Mouse (Mus musculus): ENCODE results near the gene Pla2g4d.

- TF ChIP-seq CTCF (IDR thresholded peaks at IDR 0.05; ENCODE audit: insufficient read depth, low read depth, low read length): no peak
- no peak for TF ChIP-seq POLR2A (IDR thresholded peaks at IDR 0.05; ENCODE audit: insufficient read depth, low read depth, low read length)
Observed at GRCm38 (mm10) chr2:120288995-120289394, at the start of gene Pla2g4d.
